Mouse (Mus musculus): ENCODE data around the gene Zfp92. TPM values are rescaled to one million over a fixed set of nuclear protein-coding genes. Genes with fewer than 3 reads are reported as not detected.

The Zfp92 gene
- polyA plus RNA-seq, 1 experiment from 2014 or later: 0.11 TPM

- ATAC-seq (ENCODE audit: low FRiP score): no peak
- Histone ChIP-seq H3K4me1 (replicated peaks; ENCODE audit: control insufficient read depth, insufficient read depth, low read length) (no peaks in the 10 kb centered on the region), H3K27ac (ENCODE audit: low read depth, low read length) (no peak overlapping the region), H3K9ac (ENCODE audit: low read depth, low read length) (no peak overlapping the region), H3K27me3 (ENCODE audit: control insufficient read depth, insufficient read depth, low read length) (no peaks in the 10 kb centered on the region), H3K9me3 (ENCODE audit: control insufficient read depth, low read length) (no peaks in the 10 kb centered on the region), H3K4me2 (replicated peaks; ENCODE audit: low read depth, low read length) (no peak overlapping the region), H3K36me3 (ENCODE audit: control insufficient read depth, insufficient read depth, low read length) (no peaks in the 10 kb centered on the region), H3K4me3 (ENCODE audit: low read depth, low read length) (no peak overlapping the region)
- WGBS: 25% methylated on average over 1 of the region's 1 CpGs
- DNase-seq (ENCODE audit: low spot score): no peak
Observed at GRCm38 (mm10) chrX:73412767-73413166, 1.9 kb downstream of the Zfp92 start.

GRCm38 (mm10) chrX:73430036-73430435 is 19.1 kb downstream of the Zfp92 start:
- no peak overlapping the region for H3K27ac ChIP-seq (ENCODE audit: low read depth, low read length)
- 78% methylated on average over 2 of the region's 2 CpGs for WGBS
- H3K27me3 ChIP-seq (ENCODE audit: control insufficient read depth, insufficient read depth, low read length): no peaks in the 10 kb centered on the region
- ATAC-seq (ENCODE audit: low FRiP score) (no peak), DNase-seq (ENCODE audit: low spot score) (no peak)
- H3K9me3 ChIP-seq (ENCODE audit: control insufficient read depth, low read length): no peaks in the 10 kb centered on the region
- H3K36me3 ChIP-seq (ENCODE audit: control insufficient read depth, insufficient read depth, low read length): no peaks in the 10 kb centered on the region
- H3K9ac ChIP-seq (ENCODE audit: low read depth, low read length): no peak overlapping the region
- H3K4me3 ChIP-seq (ENCODE audit: low read depth, low read length): no peak overlapping the region
- no peak overlapping the region for H3K4me2 ChIP-seq (replicated peaks; ENCODE audit: low read depth, low read length)
- H3K4me1 ChIP-seq (replicated peaks; ENCODE audit: control insufficient read depth, insufficient read depth, low read length): no peaks in the 10 kb centered on the region

- no peaks in the 10 kb centered on the region for H3K4me1 ChIP-seq (replicated peaks; ENCODE audit: control insufficient read depth, insufficient read depth, low read length)
- ATAC-seq (ENCODE audit: low FRiP score) (no peak), DNase-seq (ENCODE audit: low spot score) (no peak)
- H3K36me3 ChIP-seq (ENCODE audit: control insufficient read depth, insufficient read depth, low read length): no peaks in the 10 kb centered on the region
- H3K4me2 ChIP-seq (replicated peaks; ENCODE audit: low read depth, low read length): no peak overlapping the region
- H3K27me3 ChIP-seq (ENCODE audit: control insufficient read depth, insufficient read depth, low read length): no peaks in the 10 kb centered on the region
- H3K27ac ChIP-seq (ENCODE audit: low read depth, low read length): no peak overlapping the region
- H3K9me3 ChIP-seq (ENCODE audit: control insufficient read depth, low read length): no peaks in the 10 kb centered on the region
- no peak overlapping the region for H3K4me3 ChIP-seq (ENCODE audit: low read depth, low read length)
- H3K9ac ChIP-seq (ENCODE audit: low read depth, low read length): no peak overlapping the region
- 86% methylated on average over 5 of the region's 5 CpGs for WGBS
Observed at GRCm38 (mm10) chrX:73432850-73433249, 22.0 kb downstream of the Zfp92 start.

- no peak within 1 kb of the TSS for H3K27ac ChIP-seq (ENCODE audit: low read depth, low read length)
- DNase-seq (ENCODE audit: low spot score) (no peak), ATAC-seq (ENCODE audit: low FRiP score) (no peak)
- no peak within 1 kb of the TSS for H3K4me3 ChIP-seq (ENCODE audit: low read depth, low read length)
- H3K4me1 ChIP-seq (replicated peaks; ENCODE audit: control insufficient read depth, insufficient read depth, low read length): no peaks in the 10 kb centered on the region
- H3K4me2 ChIP-seq (replicated peaks; ENCODE audit: low read depth, low read length): no peak within 1 kb of the TSS
- H3K36me3 ChIP-seq (ENCODE audit: control insufficient read depth, insufficient read depth, low read length): no peaks in the 10 kb centered on the region
- no peaks in the 10 kb centered on the region for H3K9me3 ChIP-seq (ENCODE audit: control insufficient read depth, low read length)
- H3K9ac ChIP-seq (ENCODE audit: low read depth, low read length): no peak within 1 kb of the TSS
- WGBS: 80% methylated on average over 11 of the region's 11 CpGs
- H3K27me3 ChIP-seq (ENCODE audit: control insufficient read depth, insufficient read depth, low read length): no peaks in the 10 kb centered on the region
Observed at GRCm38 (mm10) chrX:73435252-73435651, 24.4 kb downstream of the Zfp92 start, which contains the start of gene Trex2. Gene Trex2, minus strand, starts transcription at chrX:73435344.

- WGBS: 60% methylated on average over 2 of the region's 2 CpGs
- no peak for ATAC-seq (ENCODE audit: low FRiP score)
Observed at GRCm38 (mm10) chrX:73441428-73441827, 30.5 kb downstream of the Zfp92 start.

GRCm38 (mm10) chrX:73451949-73452348 is 41.1 kb downstream of the Zfp92 start:
- H3K4me3 ChIP-seq (ENCODE audit: low read depth, low read length): no peak overlapping the region
- no peak overlapping the region for H3K9ac ChIP-seq (ENCODE audit: low read depth, low read length)
- DNase-seq (ENCODE audit: low spot score) (peak; percentile 73), ATAC-seq (ENCODE audit: low FRiP score) (no peak)
- 25% methylated on average over 2 of the region's 2 CpGs for WGBS
- H3K36me3 ChIP-seq (ENCODE audit: control insufficient read depth, insufficient read depth, low read length): no peaks in the 10 kb centered on the region
- no peaks in the 10 kb centered on the region for H3K27me3 ChIP-seq (ENCODE audit: control insufficient read depth, insufficient read depth, low read length)
- no peak overlapping the region for H3K27ac ChIP-seq (ENCODE audit: low read depth, low read length)
- no peak overlapping the region for H3K4me2 ChIP-seq (replicated peaks; ENCODE audit: low read depth, low read length)
- no peaks in the 10 kb centered on the region for H3K4me1 ChIP-seq (replicated peaks; ENCODE audit: control insufficient read depth, insufficient read depth, low read length)
- H3K9me3 ChIP-seq (ENCODE audit: control insufficient read depth, low read length): no peaks in the 10 kb centered on the region

More at GRCm38 (mm10) chrX:73441428-73441827, 30.5 kb downstream of the Zfp92 start:
- DNase-seq (ENCODE audit: low spot score): no peak
- H3K27ac ChIP-seq (ENCODE audit: low read depth, low read length): no peak overlapping the region
- no peaks in the 10 kb centered on the region for H3K36me3 ChIP-seq (ENCODE audit: control insufficient read depth, insufficient read depth, low read length)
- no peaks in the 10 kb centered on the region for H3K9me3 ChIP-seq (ENCODE audit: control insufficient read depth, low read length)
- no peaks in the 10 kb centered on the region for H3K27me3 ChIP-seq (ENCODE audit: control insufficient read depth, insufficient read depth, low read length)
- H3K4me2 ChIP-seq (replicated peaks; ENCODE audit: low read depth, low read length): no peak overlapping the region
- no peak overlapping the region for H3K9ac ChIP-seq (ENCODE audit: low read depth, low read length)
- H3K4me1 ChIP-seq (replicated peaks; ENCODE audit: control insufficient read depth, insufficient read depth, low read length): no peaks in the 10 kb centered on the region
- H3K4me3 ChIP-seq (ENCODE audit: low read depth, low read length): no peak overlapping the region

- 13% methylated on average over 26 of the region's 26 CpGs for WGBS
- no peak within 1 kb of the TSS for H3K27ac ChIP-seq (ENCODE audit: low read depth, low read length)
- peak; percentile 100 for ATAC-seq (ENCODE audit: low FRiP score)
Observed at GRCm38 (mm10) chrX:73458877-73459392, 48.0 kb downstream of the Zfp92 start, which contains the start of gene Haus7. Gene Haus7, minus strand, starts transcription at chrX:73459044.

GRCm38 (mm10) chrX:73460792-73461191 is 49.9 kb downstream of the Zfp92 start:
- Histone ChIP-seq H3K4me2 (replicated peaks; ENCODE audit: low read depth, low read length) (no peak overlapping the region), H3K27ac (ENCODE audit: low read depth, low read length) (no peak overlapping the region), H3K4me1 (replicated peaks; ENCODE audit: control insufficient read depth, insufficient read depth, low read length) (no peaks in the 10 kb centered on the region), H3K27me3 (ENCODE audit: control insufficient read depth, insufficient read depth, low read length) (no peaks in the 10 kb centered on the region), H3K4me3 (ENCODE audit: low read depth, low read length) (no peak overlapping the region), H3K36me3 (ENCODE audit: control insufficient read depth, insufficient read depth, low read length) (no peaks in the 10 kb centered on the region), H3K9ac (ENCODE audit: low read depth, low read length) (no peak overlapping the region), H3K9me3 (ENCODE audit: control insufficient read depth, low read length) (no peaks in the 10 kb centered on the region)
- WGBS: 76% methylated on average over 4 of the region's 4 CpGs
- DNase-seq (ENCODE audit: low spot score) (no peak), ATAC-seq (ENCODE audit: low FRiP score) (no peak)

More at GRCm38 (mm10) chrX:73458877-73459392, 48.0 kb downstream of the Zfp92 start, which contains the start of gene Haus7:
- H3K27me3 ChIP-seq (ENCODE audit: control insufficient read depth, insufficient read depth, low read length): no peaks in the 10 kb centered on the region
- H3K4me1 ChIP-seq (replicated peaks; ENCODE audit: control insufficient read depth, insufficient read depth, low read length): no peaks in the 10 kb centered on the region
- H3K36me3 ChIP-seq (ENCODE audit: control insufficient read depth, insufficient read depth, low read length): no peaks in the 10 kb centered on the region
- H3K4me3 ChIP-seq (ENCODE audit: low read depth, low read length): peak within 1 kb of the TSS; percentile 48
- DNase-seq (ENCODE audit: low spot score): peak; percentile 84
- peak within 1 kb of the TSS; percentile 56 for H3K9ac ChIP-seq (ENCODE audit: low read depth, low read length)
- no peaks in the 10 kb centered on the region for H3K9me3 ChIP-seq (ENCODE audit: control insufficient read depth, low read length)
- H3K4me2 ChIP-seq (replicated peaks; ENCODE audit: low read depth, low read length): peak within 1 kb of the TSS; percentile 39

GRCm38 (mm10) chrX:73465483-73466186 is 54.7 kb downstream of the Zfp92 start:
- Histone ChIP-seq H3K27me3 (ENCODE audit: control insufficient read depth, insufficient read depth, low read length) (no peaks in the 10 kb centered on the region), H3K9ac (ENCODE audit: low read depth, low read length) (no peak overlapping the region), H3K36me3 (ENCODE audit: control insufficient read depth, insufficient read depth, low read length) (no peaks in the 10 kb centered on the region), H3K9me3 (ENCODE audit: control insufficient read depth, low read length) (no peaks in the 10 kb centered on the region), H3K4me3 (ENCODE audit: low read depth, low read length) (no peak overlapping the region), H3K4me2 (replicated peaks; ENCODE audit: low read depth, low read length) (no peak overlapping the region), H3K4me1 (replicated peaks; ENCODE audit: control insufficient read depth, insufficient read depth, low read length) (no peaks in the 10 kb centered on the region), H3K27ac (ENCODE audit: low read depth, low read length) (no peak overlapping the region)
- ATAC-seq (ENCODE audit: low FRiP score) (no peak), DNase-seq (ENCODE audit: low spot score) (no peak)
- 76% methylated on average over 9 of the region's 9 CpGs for WGBS
